Mouse (Mus musculus) G1E (cell line): ENCODE measurements at regions not wholly inside any gene's neighbourhood (a gene's known extent, or its start where the extent isn't known, plus 50 kb on each side); places are given as distances from the start of the nearest gene placed in this dataset.

Experiments used
- ATAC-seq: 2 replicates; pipeline ENCODE4 v1.8.0; 2016; ENCODE audit warnings: mild to moderate bottlenecking; ENCODE audit not compliant: insufficient number of reproducible peaks, poor library complexity, low FRiP score, severe bottlenecking; ENCODE audit errors: extremely low read depth
- DNase-seq: peaks from one replicate; pipeline ENCODE4 v3.0.0; 2012; ENCODE audit warnings: low spot score
- H3K27me3 ChIP-seq: 2 replicates; pipeline ENCODE4 v1.6.1; 2012; ENCODE audit warnings: mild to moderate bottlenecking, low read length, inconsistent platforms; ENCODE audit not compliant: insufficient read depth
- H3K36me3 ChIP-seq: replicated peaks from 2 replicates; pipeline ENCODE3; 2012; ENCODE audit warnings: mild to moderate bottlenecking, inconsistent platforms
- H3K4me1 ChIP-seq: 2 replicates; pipeline ENCODE4 v1.6.1; 2012; ENCODE audit warnings: low read depth, low read length, inconsistent platforms, mixed read lengths; ENCODE audit not compliant: insufficient read depth
- H3K4me3 ChIP-seq: 2 replicates; pipeline ENCODE4 v1.5.1; 2012; ENCODE audit warnings: low read depth, mild to moderate bottlenecking, inconsistent platforms, low read length, moderate library complexity, mixed read lengths
- H3K9me3 ChIP-seq: replicated peaks from 2 replicates; pipeline ENCODE4 v1.6.1; 2012; ENCODE audit warnings: inconsistent platforms
- CTCF ChIP-seq: IDR thresholded peaks from 2 replicates; pipeline ENCODE4 v1.5.1; 2012; ENCODE audit warnings: low read depth, low read length, inconsistent platforms, mixed read lengths
- GATA1 ChIP-seq: IDR thresholded peaks from 2 replicates; pipeline ENCODE4 v1.6.1; 2012; ENCODE audit warnings: borderline replicate concordance, low read length, inconsistent platforms, mixed read lengths
- GATA2 ChIP-seq: IDR thresholded peaks from 2 replicates; pipeline ENCODE4 v1.6.1; 2012; ENCODE audit warnings: low read depth, low read length, inconsistent platforms, borderline replicate concordance
- POLR2AphosphoS5 ChIP-seq: IDR thresholded peaks from 2 replicates; pipeline ENCODE4 v1.6.1; 2012; ENCODE audit warnings: low read depth, low read length, inconsistent platforms; ENCODE audit not compliant: insufficient replicate concordance
- TAL1 ChIP-seq: conservative IDR thresholded peaks from 2 replicates; pipeline ENCODE4 v1.6.1; 2012; ENCODE audit warnings: low read depth, low read length, inconsistent platforms, mixed read lengths

DNA sequence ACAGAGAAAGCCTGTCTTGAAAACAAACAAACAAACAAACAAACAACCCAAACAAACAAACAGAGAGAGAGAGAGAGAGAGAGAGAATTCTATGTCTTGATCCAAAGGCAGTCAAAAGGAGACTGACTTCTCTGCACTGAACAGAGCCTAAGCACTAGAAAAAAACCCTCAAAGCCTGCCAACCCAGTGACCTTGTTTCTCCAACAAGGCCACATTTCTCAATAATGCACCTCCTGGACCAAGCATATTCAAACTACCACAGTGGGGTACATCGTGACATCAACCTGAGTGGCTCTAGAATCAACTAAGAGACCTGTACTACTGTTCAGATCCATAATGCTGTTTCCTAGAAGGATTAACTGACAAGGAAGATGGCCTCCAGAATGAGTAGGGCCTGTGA lies 969.0 kb upstream of the Lcorl start:
- H3K27me3 ChIP-seq: no peaks in the 10 kb centered on the region
- ATAC-seq: no peak
- H3K9me3 ChIP-seq: no peaks in the 10 kb centered on the region
- no peak for TF ChIP-seq POLR2AphosphoS5
- no peak for TF ChIP-seq TAL1
- no peak for DNase-seq
- H3K36me3 ChIP-seq: no peaks in the 10 kb centered on the region
- no peak overlapping the region for H3K4me3 ChIP-seq
- H3K4me1 ChIP-seq: no peaks in the 10 kb centered on the region

DNA sequence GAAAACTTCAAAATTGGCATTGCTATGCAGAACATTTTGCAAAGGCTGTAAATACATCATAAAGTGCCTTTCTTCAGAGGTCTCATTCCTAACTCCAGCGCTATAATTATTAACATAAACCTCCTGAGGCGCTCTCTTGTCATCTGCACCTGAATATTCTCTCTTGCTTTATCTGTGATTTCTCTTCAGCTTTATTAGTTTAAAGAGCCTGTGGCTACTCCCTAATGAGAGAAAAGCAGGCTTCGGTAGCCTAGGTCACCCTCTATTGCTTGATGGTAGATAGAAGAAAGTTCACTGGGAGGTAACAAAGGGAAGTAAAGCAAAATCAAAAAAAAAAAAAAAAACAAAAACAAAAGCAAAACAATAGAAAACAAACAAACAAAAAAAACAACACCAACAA lies 967.5 kb upstream of the Lcorl start:
- no peaks in the 10 kb centered on the region for H3K36me3 ChIP-seq
- H3K4me3 ChIP-seq: no peak overlapping the region
- H3K9me3 ChIP-seq: no peaks in the 10 kb centered on the region
- DNase-seq (no peak), ATAC-seq (no peak)
- TF ChIP-seq GATA1 (no peak), TAL1 (no peak), CTCF (no peak), POLR2AphosphoS5 (no peak), GATA2 (no peak)
- H3K4me1 ChIP-seq: no peaks in the 10 kb centered on the region
- H3K27me3 ChIP-seq: no peaks in the 10 kb centered on the region

DNA sequence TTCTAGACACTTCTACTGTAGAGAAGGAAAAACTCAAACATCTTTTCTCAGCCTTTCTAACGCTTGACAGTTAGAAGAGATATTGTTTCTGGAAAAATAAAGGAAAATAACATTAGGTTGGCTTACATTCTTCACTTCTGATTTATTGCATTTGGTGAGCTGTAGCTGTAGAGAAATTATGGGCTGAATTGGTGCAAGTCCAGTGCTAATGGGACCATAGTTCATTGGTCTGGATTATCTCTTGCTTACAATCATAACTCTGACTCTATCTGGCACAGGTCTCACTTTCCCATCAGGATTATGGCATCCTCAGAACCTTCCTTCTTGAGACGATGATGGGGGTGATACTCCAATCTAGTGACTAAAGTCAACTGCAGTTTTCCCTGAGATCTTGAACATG lies 937.7 kb upstream of the Lcorl start:
- no peak overlapping the region for H3K4me3 ChIP-seq
- ATAC-seq: no peak
- no peaks in the 10 kb centered on the region for H3K4me1 ChIP-seq
- no peaks in the 10 kb centered on the region for H3K27me3 ChIP-seq
- H3K9me3 ChIP-seq: no peaks in the 10 kb centered on the region
- H3K36me3 ChIP-seq: no peaks in the 10 kb centered on the region
- TF ChIP-seq TAL1 (no peak), GATA1 (no peak), POLR2AphosphoS5 (no peak), GATA2 (no peak), CTCF (no peak)
- no peak for DNase-seq

DNA sequence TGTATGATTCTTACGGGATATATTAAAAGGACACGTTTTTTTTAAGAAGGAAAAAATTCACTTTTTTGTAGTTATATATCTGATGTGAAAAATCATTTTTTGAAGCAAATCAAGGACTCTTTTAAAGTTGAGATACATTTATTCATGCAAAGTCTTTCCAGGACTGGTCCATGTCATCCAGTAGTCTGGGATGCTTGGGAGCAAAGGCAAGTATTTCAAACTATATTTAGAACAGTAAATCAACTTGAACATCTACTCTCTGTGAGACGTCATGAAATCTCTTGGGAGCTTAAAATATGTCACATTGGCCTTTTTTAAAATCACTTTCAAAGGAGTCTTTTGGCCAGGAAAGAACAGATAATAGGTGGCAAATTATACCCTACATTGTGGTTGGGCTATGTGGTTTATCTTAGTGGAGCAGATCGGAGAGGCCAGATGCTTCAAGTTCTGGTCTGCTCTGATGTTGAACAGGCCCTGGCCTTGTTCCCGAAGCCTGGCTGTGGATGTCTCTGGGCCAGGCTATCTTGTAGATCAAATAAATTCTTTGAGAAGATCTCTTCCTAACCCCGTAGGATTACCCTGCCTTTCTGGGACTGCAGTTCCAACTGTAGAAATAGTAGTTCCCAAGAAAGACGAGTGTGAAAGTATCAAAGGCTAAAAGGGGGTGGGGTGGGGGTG lies 936.8 kb upstream of the Lcorl start:
- no peaks in the 10 kb centered on the region for H3K36me3 ChIP-seq
- no peaks in the 10 kb centered on the region for H3K9me3 ChIP-seq
- no peaks in the 10 kb centered on the region for H3K4me1 ChIP-seq
- H3K27me3 ChIP-seq: no peaks in the 10 kb centered on the region
- DNase-seq (no peak), ATAC-seq (no peak; the same call in 1 of the 2 replicates)
- TF ChIP-seq GATA2: no peak
- TF ChIP-seq POLR2AphosphoS5: no peak
- no peak for TF ChIP-seq CTCF
- TF ChIP-seq TAL1: no peak
- TF ChIP-seq GATA1: no peak
- H3K4me3 ChIP-seq: no peak overlapping the region

DNA sequence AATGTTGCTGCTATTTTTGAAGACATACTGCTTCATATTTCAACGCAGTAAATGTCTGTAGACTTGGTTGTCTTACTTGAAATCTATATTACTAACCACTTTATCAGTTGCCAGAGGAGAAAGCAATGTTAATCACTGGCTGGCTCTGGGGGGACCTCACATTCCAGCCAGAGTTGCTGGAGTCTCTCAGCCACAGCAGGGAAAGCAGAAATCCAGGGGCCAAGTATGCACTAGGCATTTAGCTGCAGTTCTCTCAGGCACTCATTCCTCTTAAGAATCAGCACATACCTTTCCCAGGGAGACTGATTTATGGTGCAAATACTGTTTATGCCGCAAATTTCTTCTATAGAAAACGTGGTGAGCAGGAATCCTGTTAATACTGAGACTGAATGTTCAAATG lies 933.6 kb upstream of the Lcorl start:
- H3K27me3 ChIP-seq: no peaks in the 10 kb centered on the region
- TF ChIP-seq GATA2: no peak
- TF ChIP-seq CTCF: no peak
- ATAC-seq (no peak), DNase-seq (no peak)
- no peaks in the 10 kb centered on the region for H3K4me1 ChIP-seq
- H3K9me3 ChIP-seq: no peaks in the 10 kb centered on the region
- no peaks in the 10 kb centered on the region for H3K36me3 ChIP-seq
- no peak overlapping the region for H3K4me3 ChIP-seq

DNA sequence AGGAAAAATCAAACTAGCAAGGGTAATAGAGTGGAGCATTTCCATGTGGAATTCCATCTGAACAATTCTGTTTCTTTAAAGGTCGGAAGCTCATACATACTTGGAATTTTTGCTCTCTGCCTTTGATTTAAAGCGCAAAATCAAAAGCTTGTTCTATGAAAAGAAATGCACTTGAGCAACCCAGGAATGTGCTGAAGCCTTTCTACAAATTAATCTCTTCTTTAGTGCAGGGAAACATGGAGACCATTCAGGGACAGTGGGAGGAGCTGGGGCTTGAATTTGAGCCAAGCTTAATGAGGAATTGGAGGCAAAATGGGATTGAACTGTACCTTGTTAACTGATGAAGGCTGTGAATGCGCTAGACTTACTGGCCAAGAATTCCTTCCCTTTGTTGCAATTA lies 933.1 kb upstream of the Lcorl start:
- no peaks in the 10 kb centered on the region for H3K36me3 ChIP-seq
- ATAC-seq (no peak), DNase-seq (no peak)
- no peaks in the 10 kb centered on the region for H3K9me3 ChIP-seq
- no peak for TF ChIP-seq CTCF
- TF ChIP-seq POLR2AphosphoS5: no peak
- no peak for TF ChIP-seq GATA2
- TF ChIP-seq GATA1: no peak
- no peak for TF ChIP-seq TAL1
- H3K4me1 ChIP-seq: no peaks in the 10 kb centered on the region
- H3K4me3 ChIP-seq: no peak overlapping the region
- H3K27me3 ChIP-seq: no peaks in the 10 kb centered on the region

DNA sequence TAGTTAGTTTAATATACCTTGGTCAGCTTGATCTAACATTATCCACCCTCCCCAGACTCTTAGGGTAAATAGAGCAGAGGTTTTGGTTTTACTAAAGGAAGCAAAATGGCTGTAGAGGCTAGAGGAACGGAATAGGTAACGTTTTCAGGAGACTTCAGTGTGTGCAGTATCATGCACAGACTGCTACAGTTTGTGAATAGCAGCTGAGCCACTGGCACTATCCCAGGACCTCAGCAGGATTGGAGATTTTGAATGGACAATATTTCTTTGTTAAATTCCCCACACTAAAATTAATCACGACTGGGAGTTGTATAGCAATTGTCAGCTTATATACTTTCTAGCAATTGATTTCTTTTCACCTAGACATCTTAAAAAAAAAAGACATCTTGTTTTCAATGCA lies 929.7 kb upstream of the Lcorl start:
- no peak for TF ChIP-seq GATA1
- no peak for TF ChIP-seq GATA2
- TF ChIP-seq TAL1: no peak
- no peak for TF ChIP-seq POLR2AphosphoS5
- TF ChIP-seq CTCF: no peak
- DNase-seq: no peak

More for the DNA sequence above, 929.7 kb upstream of the Lcorl start:
- no peaks in the 10 kb centered on the region for H3K36me3 ChIP-seq
- H3K4me1 ChIP-seq: no peaks in the 10 kb centered on the region
- no peak overlapping the region for H3K4me3 ChIP-seq
- no peaks in the 10 kb centered on the region for H3K27me3 ChIP-seq
- ATAC-seq: no peak
- H3K9me3 ChIP-seq: no peaks in the 10 kb centered on the region
